ENCODE assay signal across 23 mouse cellular contexts in the genomic region with DNA sequence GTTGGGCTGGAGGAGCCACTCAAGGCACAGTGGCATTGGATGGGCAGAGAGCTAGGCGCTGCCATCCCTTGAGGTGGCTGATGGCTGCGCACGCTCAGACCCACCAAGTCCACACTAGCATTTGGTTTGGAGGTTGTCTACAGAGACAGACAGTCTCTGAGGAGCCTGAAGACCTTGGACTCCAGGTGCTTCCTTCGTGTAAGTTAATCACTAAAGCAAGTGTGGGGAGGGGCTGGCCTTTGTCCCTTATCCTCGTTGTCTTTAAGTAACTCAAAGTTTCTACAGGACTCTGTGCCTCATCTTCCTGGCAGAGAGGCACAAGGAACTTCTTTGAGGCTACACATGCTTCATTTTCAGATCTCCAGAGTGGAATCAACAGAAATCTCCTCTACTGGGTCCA.
"Had no signal": no experiment of that assay in that cellular context is flagged by ENCODE, and none has a peak within 500 bp of the region (broad histone marks: within the 10 kb centered on the region; RNA-seq: fewer than 3 reads in every experiment).

No protein-coding gene starts in this region.

- H3K27ac ChIP-seq: heart, embryonic 10.5 days; heart, embryonic 13.5 days; heart, embryonic 15.5 days; hindbrain, embryonic 13.5 days; hindbrain, embryonic 15.5 days; hindbrain, postnatal 0 days; layer of hippocampus, adult 2 months; left cerebral cortex, adult 2 months; limb, embryonic 10.5 days; limb, embryonic 12.5 days; liver, embryonic 13.5 days had no signal

- H3K9ac ChIP-seq: heart, embryonic 13.5 days; heart, embryonic 15.5 days; hindbrain, embryonic 13.5 days; hindbrain, embryonic 15.5 days; limb, embryonic 12.5 days; liver, embryonic 13.5 days had no signal

- H3K4me2 ChIP-seq: heart, embryonic 13.5 days; heart, embryonic 15.5 days; hindbrain, embryonic 13.5 days; hindbrain, embryonic 15.5 days; limb, embryonic 12.5 days; liver, embryonic 11.5 days; liver, embryonic 13.5 days had no signal

- H3K36me3 ChIP-seq: heart, embryonic 10.5 days; heart, embryonic 13.5 days; heart, embryonic 15.5 days; hindbrain, embryonic 13.5 days; hindbrain, embryonic 15.5 days; limb, embryonic 10.5 days; limb, embryonic 12.5 days; liver, embryonic 13.5 days had no signal

- H3K4me3 ChIP-seq: heart, embryonic 10.5 days; heart, embryonic 13.5 days; heart, embryonic 15.5 days; hindbrain, embryonic 13.5 days; hindbrain, embryonic 15.5 days; layer of hippocampus, adult 2 months; left cerebral cortex, adult 2 months; limb, embryonic 10.5 days; limb, embryonic 12.5 days; liver, embryonic 13.5 days had no signal

- H3K4me1 ChIP-seq: heart, embryonic 13.5 days; heart, embryonic 15.5 days; hindbrain, embryonic 13.5 days; hindbrain, embryonic 15.5 days; limb, embryonic 12.5 days; liver, embryonic 13.5 days had no signal

- H3K9me3 ChIP-seq: heart, embryonic 10.5 days; heart, embryonic 13.5 days; heart, embryonic 15.5 days; hindbrain, embryonic 13.5 days; hindbrain, embryonic 15.5 days; limb, embryonic 10.5 days; limb, embryonic 12.5 days; liver, embryonic 13.5 days had no signal

- H3K27me3 ChIP-seq: heart, embryonic 13.5 days; heart, embryonic 15.5 days; hindbrain, embryonic 13.5 days; hindbrain, embryonic 15.5 days; limb, embryonic 12.5 days; liver, embryonic 13.5 days had no signal

- ATAC-seq: hindbrain, postnatal 0 days had no signal

- DNase-seq: gastrocnemius, postnatal 14 days; gastrocnemius, postnatal 36 days; heart, adult 18-20 months; heart, postnatal 14 days; heart, postnatal 36 days; kidney, adult 18-20 months; kidney, adult 8-10 months; kidney, postnatal 10 days; kidney, postnatal 25 days; kidney, postnatal 4 days; liver; liver, embryonic 13.5 days had no signal
